Mouse (Mus musculus): ENCODE data around the gene AC141477.1. TPM values are rescaled to one million over a fixed set of nuclear protein-coding genes. Genes with fewer than 3 reads are reported as not detected.

The AC141477.1 gene
- not detected for polyA plus RNA-seq (2014; fragmentation: Illumina TruSeq; extraction: RNeasy Lipid Tissue Mini Kit (QIAGEN cat#74804); ENCODE audit: low read depth, low replicate concordance)

DNA sequence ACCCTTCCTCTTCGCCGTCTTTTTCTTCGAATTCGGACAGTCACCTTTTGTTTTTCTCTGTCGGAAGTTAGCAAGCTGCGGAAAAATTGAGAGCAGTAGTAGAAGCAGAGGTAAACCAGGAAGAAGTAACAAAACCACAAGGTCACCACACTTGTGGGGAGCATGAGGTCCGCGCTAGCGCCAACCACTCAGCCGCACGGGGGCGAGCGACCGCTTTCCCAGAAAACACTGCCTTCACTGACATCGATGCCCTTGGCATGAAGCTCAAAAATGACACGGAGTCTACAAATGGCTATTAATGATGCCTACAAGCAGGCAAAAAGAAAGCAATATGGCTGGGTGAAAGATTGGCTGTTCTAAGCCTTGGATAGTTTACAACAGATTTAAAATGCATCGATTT lies at the start of gene AC141477.1:
Gene AC141477.1 (minus strand): TSS at position 164 of the 400 bp plus-strand sequence.

DNA sequence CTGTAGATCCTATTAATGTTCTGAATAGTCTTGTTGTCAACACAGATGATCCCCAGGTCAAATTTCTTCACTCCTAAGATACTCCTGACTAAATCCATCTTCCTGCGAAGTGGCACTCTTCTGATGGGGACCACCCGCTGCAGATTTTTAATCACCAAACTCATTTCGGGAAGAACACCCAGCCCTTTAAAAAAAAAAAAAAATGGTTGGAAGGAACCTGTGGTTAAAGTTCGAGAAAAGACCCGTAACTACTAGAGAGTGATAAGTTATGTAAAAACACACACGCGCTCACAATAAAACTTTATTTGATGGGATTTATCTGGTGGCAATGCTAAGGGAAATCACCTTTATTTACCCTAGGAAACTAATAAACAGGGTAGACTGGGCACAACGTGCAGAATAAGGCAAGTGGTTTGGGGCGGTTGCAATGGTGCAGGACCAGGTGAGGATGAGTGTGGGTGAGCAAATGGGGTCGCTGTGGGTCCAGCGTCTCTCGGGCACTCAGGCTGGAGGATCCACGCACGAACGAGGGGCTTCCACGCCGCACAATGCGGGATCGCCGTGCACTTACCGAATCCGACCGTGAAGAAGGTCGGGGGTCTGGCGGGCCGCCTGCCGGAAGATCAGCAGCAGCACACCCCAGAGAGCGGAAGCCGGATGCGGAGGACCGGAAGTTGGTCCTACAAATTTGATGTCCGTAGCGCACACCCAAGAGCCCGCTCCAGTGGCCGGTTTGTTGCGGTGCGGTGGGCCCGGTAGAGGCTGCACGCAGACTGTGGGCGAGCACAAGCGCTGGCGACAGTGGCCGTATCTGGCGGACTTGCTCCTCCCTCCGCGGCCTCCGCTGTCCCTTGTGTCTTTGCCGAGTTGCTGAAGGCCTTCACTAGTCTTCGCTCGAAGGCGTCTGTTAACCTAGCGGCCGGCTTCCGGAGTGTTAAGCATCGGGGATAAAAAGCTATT lies 28.2 kb upstream of the AC141477.1 start, which contains the start of the genes Mcm3ap and Ybey:
Gene Mcm3ap (plus strand): TSS at position 725 of the 960 bp plus-strand sequence.
Gene Ybey (minus strand): TSS at position 912 of the 960 bp plus-strand sequence.

DNA sequence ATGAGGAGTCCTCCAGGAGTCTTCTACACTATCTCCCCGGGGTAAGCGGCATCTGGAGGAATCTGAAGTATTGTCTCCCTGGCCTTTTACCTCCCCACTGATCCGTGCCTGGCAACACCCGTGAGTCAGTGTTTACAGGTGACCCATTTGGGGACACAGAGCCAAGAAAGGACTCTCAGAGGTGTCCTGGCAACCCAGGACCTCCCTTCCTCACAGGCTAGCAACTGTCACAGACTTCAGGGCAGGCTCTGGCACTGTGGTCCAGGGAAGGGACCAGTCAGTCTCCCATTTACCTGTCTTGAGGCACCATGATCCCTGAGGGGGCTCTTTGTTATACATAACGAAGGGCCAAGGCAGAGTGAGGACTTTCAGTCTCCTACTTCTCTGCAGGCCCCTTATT lies 8.6 kb upstream of the AC141477.1 start, which contains the start of gene 2610028H24Rik:
Gene 2610028H24Rik (plus strand): TSS at position 231 of the 400 bp plus-strand sequence.

DNA sequence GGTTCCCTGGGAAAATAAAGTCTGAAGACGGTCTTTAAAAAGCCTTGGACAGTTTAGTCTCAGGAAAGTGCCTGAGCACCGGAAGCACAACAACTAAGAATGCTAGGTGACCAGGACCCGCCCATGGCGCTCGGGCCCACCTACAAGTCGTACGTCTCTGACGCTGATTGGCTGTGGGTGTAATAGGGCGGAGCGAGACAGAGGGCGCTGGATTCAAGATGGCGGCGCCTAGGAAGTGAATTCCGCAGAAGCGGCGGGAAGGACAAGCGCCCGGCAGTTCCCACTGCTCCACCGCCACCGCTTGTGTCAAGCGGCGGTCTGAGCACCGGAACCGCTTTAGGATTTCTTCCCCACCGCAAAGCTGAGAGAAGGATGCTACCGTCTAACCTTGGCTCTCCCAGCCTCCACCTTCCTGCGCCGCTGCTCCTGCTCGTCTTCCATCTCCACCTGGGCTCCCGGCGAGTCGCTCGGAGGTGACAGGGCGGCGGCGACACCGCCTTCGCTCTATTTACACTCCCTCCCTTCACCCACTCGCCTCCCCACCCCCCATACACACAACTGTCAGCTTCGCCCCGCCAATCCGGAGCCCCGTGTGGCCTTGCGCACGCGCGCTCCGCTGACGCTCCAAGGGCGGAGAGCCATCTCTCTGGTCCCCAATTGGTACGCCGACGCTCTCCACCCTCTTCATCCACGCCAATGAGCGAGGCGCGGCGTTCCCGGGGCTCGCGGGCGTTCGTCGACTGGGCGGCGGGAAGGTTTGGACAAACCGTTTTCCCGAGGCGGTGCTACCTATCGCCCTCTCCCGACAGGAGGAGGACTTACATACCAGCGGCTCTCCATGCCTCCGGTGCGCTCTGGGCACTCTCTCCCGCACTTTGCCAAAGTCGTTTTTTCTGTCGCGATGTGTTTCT lies 2.2 kb upstream of the AC141477.1 start, which contains the start of gene Pcnt:
Gene Pcnt (minus strand): TSS at position 609 of the 911 bp plus-strand sequence.

Other genes with a start within 250 kb of the AC141477.1 start
- gene Prmt2, start 202.6 kb downstream of the AC141477.1 start, polyA plus RNA-seq (2014; fragmentation: Illumina TruSeq; extraction: RNeasy Lipid Tissue Mini Kit (QIAGEN cat#74804); ENCODE audit: low read depth, low replicate concordance) = 3.8 TPM
- gene S100b, start 186.6 kb downstream of the AC141477.1 start, polyA plus RNA-seq (2014; fragmentation: Illumina TruSeq; extraction: RNeasy Lipid Tissue Mini Kit (QIAGEN cat#74804); ENCODE audit: low read depth, low replicate concordance) = 1.5 TPM
- gene Dip2a, start 95.2 kb downstream of the AC141477.1 start, polyA plus RNA-seq (2014; fragmentation: Illumina TruSeq; extraction: RNeasy Lipid Tissue Mini Kit (QIAGEN cat#74804); ENCODE audit: low read depth, low replicate concordance) = 13.4 TPM
- 7.3 TPM for gene Pcnt, start 2.3 kb upstream of the AC141477.1 start, polyA plus RNA-seq (2014; fragmentation: Illumina TruSeq; extraction: RNeasy Lipid Tissue Mini Kit (QIAGEN cat#74804); ENCODE audit: low read depth, low replicate concordance)
- not detected for gene 2610028H24Rik, start 8.6 kb upstream of the AC141477.1 start, polyA plus RNA-seq (2014; fragmentation: Illumina TruSeq; extraction: RNeasy Lipid Tissue Mini Kit (QIAGEN cat#74804); ENCODE audit: low read depth, low replicate concordance)
- 12.1 TPM for gene Mcm3ap, start 28.5 kb upstream of the AC141477.1 start, polyA plus RNA-seq (2014; fragmentation: Illumina TruSeq; extraction: RNeasy Lipid Tissue Mini Kit (QIAGEN cat#74804); ENCODE audit: low read depth, low replicate concordance)
- 2.4 TPM for gene Ybey, start 28.7 kb upstream of the AC141477.1 start, polyA plus RNA-seq (2014; fragmentation: Illumina TruSeq; extraction: RNeasy Lipid Tissue Mini Kit (QIAGEN cat#74804); ENCODE audit: low read depth, low replicate concordance)
- gene Lss, start 91.1 kb upstream of the AC141477.1 start, polyA plus RNA-seq (2014; fragmentation: Illumina TruSeq; extraction: RNeasy Lipid Tissue Mini Kit (QIAGEN cat#74804); ENCODE audit: low read depth, low replicate concordance) = 11.6 TPM
- not detected for gene Spatc1l, start 121.8 kb upstream of the AC141477.1 start, polyA plus RNA-seq (2014; fragmentation: Illumina TruSeq; extraction: RNeasy Lipid Tissue Mini Kit (QIAGEN cat#74804); ENCODE audit: low read depth, low replicate concordance)
- not detected for gene Ftcd, start 135.2 kb upstream of the AC141477.1 start, polyA plus RNA-seq (2014; fragmentation: Illumina TruSeq; extraction: RNeasy Lipid Tissue Mini Kit (QIAGEN cat#74804); ENCODE audit: low read depth, low replicate concordance)
- gene Col6a2, start 183.2 kb upstream of the AC141477.1 start, polyA plus RNA-seq (2014; fragmentation: Illumina TruSeq; extraction: RNeasy Lipid Tissue Mini Kit (QIAGEN cat#74804); ENCODE audit: low read depth, low replicate concordance) = 2.6 TPM